Mouse (Mus musculus) macrophage (primary cell): ENCODE data around the gene Drd5. TPM values are rescaled to one million over a fixed set of nuclear protein-coding genes. Genes with fewer than 3 reads are reported as not detected.

Experiments
- H3K27ac ChIP-seq: fragments of 350-480 bp; formaldehyde crosslinking; 2 replicates; pipeline ENCODE4 v1.9.0; 2021
- H3K36me3 ChIP-seq: fragments of 350-480 bp; formaldehyde crosslinking; 2 replicates; pipeline ENCODE4 v1.9.0; 2021; ENCODE audit errors: inconsistent target
- H3K4me3 ChIP-seq: fragments of 350-480 bp; formaldehyde crosslinking; 2 replicates; pipeline ENCODE4 v1.9.0; 2021; ENCODE audit errors: inconsistent target
- H3K79me2 ChIP-seq: fragments of 350-480 bp; formaldehyde crosslinking; 2 replicates; pipeline ENCODE4 v1.9.0; 2021; ENCODE audit errors: inconsistent target
- WGBS: methylation state at CpG from one replicate; pipeline ENCODE4 v1.1.7; 2026; ENCODE audit warnings: inconsistent platforms; ENCODE audit not compliant: missing documents; 5-methylcytosine and 5-hydroxymethylcytosine counted together
- polyA plus RNA-seq: library from polyadenylated mRNA; stranded (reverse); fragments of 250-400 nt; gene quantifications from 3 replicates; pipeline ENCODE4 v1.2.4, GENCODE M21; 2018; ENCODE audit warnings: inconsistent platforms

Gene Drd5
- polyA plus RNA-seq, 1 experiment from 2014 or later = not detected

DNA sequence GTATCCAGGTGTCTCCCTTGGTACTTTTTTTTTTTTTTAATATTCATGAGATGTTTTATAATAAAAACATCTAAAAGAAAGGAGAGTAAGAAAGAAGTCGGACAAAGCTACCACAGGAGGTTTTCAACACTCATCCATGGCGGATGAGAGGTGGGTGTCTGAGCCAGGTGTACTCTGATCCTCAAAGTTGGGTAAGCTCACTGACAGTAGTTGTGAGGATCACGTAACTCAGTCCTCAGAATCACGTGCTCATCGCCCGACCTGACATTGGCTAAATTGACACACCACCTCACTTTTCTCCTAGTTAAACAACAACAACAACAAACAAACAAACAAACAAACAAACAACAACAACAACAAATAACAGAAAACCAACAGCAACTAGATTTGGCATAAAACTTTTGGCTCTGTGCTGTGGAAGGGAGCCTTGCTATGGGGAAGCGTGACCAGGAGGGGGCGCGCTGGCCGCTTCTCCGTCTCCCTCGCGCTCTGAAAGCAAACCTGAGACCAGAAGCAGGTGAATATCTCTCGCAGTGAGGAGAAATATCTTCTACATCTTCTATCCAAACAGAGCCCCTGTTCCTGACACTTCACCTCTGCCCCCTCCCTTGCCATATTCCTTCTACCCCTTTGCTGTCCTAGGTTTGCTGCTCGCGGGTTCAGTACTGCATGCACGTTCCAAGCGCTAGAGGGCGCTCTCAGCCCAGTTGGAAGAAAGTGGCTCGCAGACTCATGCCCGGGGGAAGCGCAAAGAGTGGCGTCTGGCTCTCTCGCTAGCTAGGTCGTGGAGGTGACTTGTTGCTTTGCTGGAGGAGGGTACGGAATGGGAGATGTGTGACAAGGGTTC is 11.7 kb upstream of the Drd5 start:
- 14% methylated on average over 26 of the region's 26 CpGs for WGBS

DNA sequence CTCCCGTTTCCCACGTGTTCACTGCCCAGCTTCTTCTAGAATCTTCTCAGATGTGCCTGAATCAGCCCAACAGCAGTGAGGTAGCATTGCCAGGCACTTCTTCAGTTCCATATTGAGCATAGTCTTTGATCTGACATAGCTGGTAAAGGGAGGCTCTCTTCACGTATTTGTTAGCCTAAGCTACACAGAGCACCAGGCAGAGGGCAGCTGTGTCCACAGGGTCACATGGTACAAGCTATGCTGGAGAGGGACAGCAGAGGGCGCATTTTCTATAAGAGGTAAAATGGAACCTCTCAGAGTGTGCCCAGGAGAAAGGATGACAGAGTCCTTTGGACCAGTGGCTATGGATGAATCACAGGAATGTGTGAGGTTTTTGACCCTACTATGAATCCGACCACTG is 10.3 kb upstream of the Drd5 start:
- H3K4me3 ChIP-seq = no peak overlapping the region
- H3K79me2 ChIP-seq = no peaks in the 10 kb centered on the region
- no peak overlapping the region for H3K27ac ChIP-seq
- WGBS = 49% methylated on average over 5 of the region's 5 CpGs
- H3K36me3 ChIP-seq = no peaks in the 10 kb centered on the region

More for the DNA sequence above, 11.7 kb upstream of the Drd5 start:
- no peaks in the 10 kb centered on the region for H3K36me3 ChIP-seq
- no peak overlapping the region; the same call in 1 of the 2 replicates for H3K4me3 ChIP-seq
- H3K27ac ChIP-seq = no peak overlapping the region
- no peaks in the 10 kb centered on the region for H3K79me2 ChIP-seq

DNA sequence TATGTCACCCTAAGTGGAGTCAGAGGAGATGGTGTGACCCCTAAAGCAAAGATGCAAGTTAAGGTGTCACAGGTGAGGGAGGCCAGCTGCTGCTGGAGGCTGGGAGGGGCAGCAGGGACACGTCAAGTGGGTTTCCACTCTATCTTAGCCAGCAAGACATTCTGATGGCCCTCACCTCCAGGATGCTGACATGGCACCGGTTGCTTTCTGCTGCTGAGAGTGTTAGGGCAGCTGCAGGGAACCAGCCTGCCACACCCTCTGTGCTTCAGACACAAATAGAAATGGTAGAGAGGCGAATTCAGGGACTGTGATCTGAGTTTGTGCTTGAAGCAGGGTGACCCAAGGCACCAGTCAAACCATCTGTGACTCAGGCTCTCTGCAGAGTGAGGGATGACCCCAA is 9.4 kb upstream of the Drd5 start:
- no peaks in the 10 kb centered on the region for H3K36me3 ChIP-seq
- H3K27ac ChIP-seq = no peak overlapping the region
- H3K79me2 ChIP-seq = no peaks in the 10 kb centered on the region
- no peak overlapping the region for H3K4me3 ChIP-seq
- WGBS = 63% methylated on average over 3 of the region's 3 CpGs

DNA sequence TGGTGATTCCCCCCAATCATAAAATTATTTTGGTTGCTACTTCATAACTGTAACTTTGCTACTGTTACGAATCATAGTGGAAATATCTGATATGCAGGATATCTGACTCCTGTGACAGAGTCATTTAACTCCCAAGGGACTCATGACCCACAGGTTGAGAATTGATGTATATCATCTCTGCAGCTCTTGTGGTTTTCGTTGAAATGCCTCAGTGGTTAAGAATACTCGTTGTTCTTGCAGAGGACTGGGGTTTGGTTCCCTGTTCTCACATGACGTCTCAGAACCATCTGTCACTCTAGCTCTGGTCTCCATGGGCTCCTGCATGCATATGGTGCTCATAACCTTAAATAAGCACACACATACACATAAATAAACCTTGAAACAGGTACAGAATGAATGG is 14.2 kb downstream of the Drd5 start:
- Histone ChIP-seq H3K36me3 (no peaks in the 10 kb centered on the region), H3K27ac (no peak overlapping the region), H3K79me2 (no peaks in the 10 kb centered on the region), H3K4me3 (no peak overlapping the region)
- 38% methylated on average over 4 of the region's 4 CpGs for WGBS

DNA sequence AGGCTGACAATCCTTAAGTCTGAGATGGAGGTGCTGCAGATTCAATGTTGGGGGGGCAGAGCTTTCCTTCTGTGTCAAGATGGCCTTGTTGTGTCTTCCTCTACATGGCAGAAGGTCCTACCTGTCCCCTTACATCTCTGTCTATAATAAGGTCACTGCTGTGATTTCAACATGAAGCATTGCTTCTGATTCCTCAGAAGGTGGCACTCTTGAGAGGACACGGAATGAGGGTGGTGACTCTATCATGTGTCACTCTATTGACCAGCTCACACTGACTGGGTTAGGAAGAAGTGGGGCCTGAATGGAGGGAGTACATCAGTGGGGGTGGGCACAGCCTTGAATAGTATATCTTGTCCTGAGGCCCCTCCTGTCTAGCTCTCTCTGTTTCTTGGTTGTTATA is 15.4 kb downstream of the Drd5 start:
- Histone ChIP-seq H3K36me3 (no peaks in the 10 kb centered on the region), H3K4me3 (no peak overlapping the region), H3K27ac (no peak overlapping the region), H3K79me2 (no peaks in the 10 kb centered on the region)
- WGBS = 41% methylated on average over 1 of the region's 1 CpGs

DNA sequence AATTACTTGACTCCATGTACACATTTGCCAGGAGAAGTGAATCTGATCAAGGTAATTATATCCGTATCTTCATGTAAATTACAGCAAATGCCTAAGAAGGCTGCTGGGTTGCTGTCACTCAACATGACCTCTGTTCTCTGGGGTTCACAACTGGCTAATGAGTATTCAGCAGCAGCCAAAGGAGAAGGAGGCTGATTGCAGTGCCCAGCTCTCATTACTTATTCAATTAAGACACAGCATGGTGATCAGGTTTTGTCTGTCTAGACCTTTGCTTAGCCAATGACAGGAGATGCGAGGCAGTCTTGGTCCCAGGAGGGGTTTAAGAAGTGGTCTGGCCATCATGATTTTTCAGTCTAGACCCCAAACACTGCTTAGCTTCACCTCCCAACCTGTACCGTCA is 23.9 kb downstream of the Drd5 start:
- WGBS = 93% methylated on average over 3 of the region's 3 CpGs
- H3K4me3 ChIP-seq = no peak overlapping the region
- no peak overlapping the region for H3K27ac ChIP-seq
- no peaks in the 10 kb centered on the region for H3K79me2 ChIP-seq
- no peaks in the 10 kb centered on the region for H3K36me3 ChIP-seq

DNA sequence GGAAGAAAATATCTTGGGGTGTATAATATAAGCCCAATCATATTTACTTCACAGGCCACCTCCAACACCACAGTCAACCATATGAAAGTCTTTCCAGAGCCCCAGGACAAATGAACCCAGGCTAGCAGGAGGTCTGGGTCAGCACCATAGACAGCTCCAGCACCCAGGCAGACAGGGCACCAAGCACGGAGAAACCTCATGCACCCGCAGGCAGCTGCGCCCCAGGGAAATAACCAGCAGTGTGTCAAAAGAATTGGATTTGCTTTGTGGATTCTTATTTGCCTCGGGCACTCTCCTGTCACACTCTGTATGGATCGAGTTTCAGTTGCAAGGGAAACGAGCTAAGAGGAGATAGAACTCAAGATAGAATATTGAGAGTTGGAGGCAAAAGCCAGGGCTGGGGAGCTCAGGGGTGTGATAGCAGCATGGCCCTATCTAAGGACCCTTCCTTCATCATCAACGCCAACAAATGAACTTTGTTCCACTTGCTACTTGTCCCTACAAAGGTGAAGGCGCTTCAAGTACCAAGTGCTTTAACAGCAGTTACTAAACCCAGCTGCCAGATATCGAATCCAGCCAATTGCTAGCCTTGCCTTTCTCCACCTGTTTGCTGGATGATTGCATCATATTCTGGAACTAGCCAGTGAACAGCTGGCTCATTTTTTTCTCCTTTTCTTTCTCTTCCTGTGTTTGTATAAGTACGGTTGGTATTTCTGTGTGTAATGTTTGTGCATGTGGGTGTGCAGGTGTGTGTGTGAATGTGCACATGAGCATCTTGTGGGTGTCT is 27.7 kb downstream of the Drd5 start:
- no peak overlapping the region for H3K27ac ChIP-seq
- no peaks in the 10 kb centered on the region for H3K36me3 ChIP-seq
- H3K79me2 ChIP-seq = no peaks in the 10 kb centered on the region
- no peak overlapping the region for H3K4me3 ChIP-seq
- 44% methylated on average over 10 of the region's 10 CpGs for WGBS

DNA sequence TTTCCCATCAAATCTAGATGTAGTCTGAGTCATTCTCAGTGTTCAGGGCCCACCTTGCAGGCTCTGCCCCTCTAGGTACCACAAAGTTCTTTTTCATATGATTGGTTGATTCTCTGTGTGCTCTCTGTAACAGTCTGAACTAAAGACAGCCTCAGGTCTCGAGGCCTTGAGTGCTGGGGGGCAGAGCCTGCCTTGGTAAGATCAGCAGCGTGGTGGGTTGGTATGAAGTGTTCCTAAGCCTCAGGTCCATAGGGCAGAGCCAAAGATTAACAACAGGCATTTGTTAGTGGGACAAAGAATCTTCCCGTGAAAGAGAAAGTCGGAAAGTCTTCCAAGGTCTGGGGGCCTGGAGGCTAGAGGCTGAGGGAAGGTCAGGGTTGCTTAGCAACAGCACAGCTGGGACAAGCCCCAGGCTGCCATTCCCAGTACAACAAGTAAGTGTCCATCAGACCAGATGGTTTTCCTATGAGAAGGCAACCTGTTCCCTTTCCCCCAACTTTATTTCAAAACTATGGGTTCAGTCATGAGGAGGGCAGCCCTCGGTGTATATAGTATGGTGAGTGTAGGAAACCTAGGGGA is 31.3 kb downstream of the Drd5 start:
- H3K36me3 ChIP-seq = no peaks in the 10 kb centered on the region
- H3K4me3 ChIP-seq = no peak overlapping the region
- 90% methylated on average over 5 of the region's 5 CpGs for WGBS
- no peak overlapping the region for H3K27ac ChIP-seq
- no peaks in the 10 kb centered on the region for H3K79me2 ChIP-seq

DNA sequence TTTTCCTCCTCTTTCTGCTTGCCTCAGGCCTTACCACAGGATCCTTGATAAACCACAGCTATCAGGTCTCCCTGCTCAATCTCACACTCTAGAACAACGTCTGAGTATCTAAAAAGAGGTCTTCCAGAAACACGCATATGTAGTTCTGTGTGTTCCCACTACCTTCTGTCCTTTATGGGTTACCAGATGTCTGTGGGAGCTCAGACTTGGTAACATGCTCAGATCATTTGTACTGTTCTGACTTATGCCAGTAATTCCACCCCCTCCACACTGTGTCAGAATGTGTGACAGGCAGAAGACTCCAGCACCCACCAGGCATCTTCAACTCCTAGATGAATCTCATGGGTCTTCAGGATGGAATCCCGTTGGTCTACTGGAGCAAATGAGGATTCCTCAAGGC is 37.8 kb downstream of the Drd5 start:
- Histone ChIP-seq H3K27ac (no peak overlapping the region), H3K36me3 (no peaks in the 10 kb centered on the region), H3K4me3 (no peak overlapping the region), H3K79me2 (no peaks in the 10 kb centered on the region)
- 91% methylated on average over 3 of the region's 3 CpGs for WGBS

DNA sequence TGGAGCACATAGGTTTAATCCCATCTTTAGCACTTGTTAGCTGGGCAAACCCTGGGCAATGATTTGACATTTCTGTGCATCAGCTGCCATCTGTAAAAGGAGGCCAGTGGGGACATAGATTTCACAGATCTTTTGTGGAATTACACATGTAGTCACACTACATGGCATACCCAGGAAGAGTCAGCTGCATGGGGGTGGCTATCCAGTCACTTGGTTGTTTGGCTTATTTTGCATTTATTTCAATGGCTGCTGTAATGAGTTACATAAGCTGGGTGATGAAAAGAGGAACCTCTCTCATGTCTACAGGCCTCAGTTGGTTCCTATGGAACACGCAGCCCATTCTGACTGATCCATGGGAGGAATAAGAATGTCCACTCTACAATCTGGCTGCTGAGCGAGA is 40.5 kb downstream of the Drd5 start:
- no peaks in the 10 kb centered on the region for H3K36me3 ChIP-seq
- H3K27ac ChIP-seq = no peak overlapping the region
- 77% methylated on average over 2 of the region's 2 CpGs for WGBS
- no peak overlapping the region for H3K4me3 ChIP-seq
- H3K79me2 ChIP-seq = no peaks in the 10 kb centered on the region

DNA sequence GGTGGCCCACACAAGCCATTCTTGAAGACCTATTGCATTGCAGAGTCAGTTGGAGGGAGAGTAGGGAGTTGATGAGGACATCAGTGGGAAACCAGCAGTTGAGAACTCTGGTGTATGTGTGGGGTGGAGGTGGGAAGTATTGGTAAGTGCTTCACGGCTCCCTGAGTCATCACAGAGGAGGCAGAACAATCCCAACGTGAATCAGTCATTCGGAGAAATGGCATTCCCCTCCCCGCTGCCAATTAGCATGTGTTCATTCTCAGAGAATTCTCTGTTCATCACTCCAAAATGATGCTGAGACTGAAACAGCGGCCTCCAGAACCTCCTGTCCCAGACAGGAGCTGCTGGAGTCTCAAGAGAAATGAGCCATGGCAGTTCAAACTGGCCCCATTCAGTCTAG is 45.2 kb downstream of the Drd5 start:
- H3K36me3 ChIP-seq = no peaks in the 10 kb centered on the region
- WGBS = 92% methylated on average over 5 of the region's 5 CpGs
- no peaks in the 10 kb centered on the region for H3K79me2 ChIP-seq
- H3K4me3 ChIP-seq = no peak overlapping the region
- H3K27ac ChIP-seq = no peak overlapping the region

DNA sequence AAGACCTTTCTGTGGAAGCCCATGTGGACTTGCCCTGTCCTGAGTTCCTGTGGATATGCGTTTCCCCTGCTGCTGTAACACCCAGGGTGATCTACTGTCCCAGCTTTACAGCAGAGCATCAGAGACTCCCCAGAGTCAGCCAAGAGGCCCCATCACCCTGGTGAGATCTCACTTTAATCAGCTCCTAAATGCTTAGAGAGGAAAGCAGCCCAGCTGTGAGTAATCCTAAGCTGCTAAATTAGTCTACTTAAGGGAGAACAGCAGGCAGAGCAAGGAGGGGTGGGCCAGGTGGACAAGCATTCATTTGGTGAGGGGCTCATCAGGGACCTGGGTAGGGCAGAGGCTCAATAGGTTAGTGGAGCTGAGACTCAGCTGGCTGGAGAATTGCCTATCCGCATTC is 46.4 kb downstream of the Drd5 start:
- Histone ChIP-seq H3K79me2 (no peaks in the 10 kb centered on the region), H3K4me3 (no peak overlapping the region), H3K36me3 (no peaks in the 10 kb centered on the region), H3K27ac (no peak overlapping the region)
- whole genome bisulfite sequencing = 94% methylated on average over 2 of the region's 2 CpGs

DNA sequence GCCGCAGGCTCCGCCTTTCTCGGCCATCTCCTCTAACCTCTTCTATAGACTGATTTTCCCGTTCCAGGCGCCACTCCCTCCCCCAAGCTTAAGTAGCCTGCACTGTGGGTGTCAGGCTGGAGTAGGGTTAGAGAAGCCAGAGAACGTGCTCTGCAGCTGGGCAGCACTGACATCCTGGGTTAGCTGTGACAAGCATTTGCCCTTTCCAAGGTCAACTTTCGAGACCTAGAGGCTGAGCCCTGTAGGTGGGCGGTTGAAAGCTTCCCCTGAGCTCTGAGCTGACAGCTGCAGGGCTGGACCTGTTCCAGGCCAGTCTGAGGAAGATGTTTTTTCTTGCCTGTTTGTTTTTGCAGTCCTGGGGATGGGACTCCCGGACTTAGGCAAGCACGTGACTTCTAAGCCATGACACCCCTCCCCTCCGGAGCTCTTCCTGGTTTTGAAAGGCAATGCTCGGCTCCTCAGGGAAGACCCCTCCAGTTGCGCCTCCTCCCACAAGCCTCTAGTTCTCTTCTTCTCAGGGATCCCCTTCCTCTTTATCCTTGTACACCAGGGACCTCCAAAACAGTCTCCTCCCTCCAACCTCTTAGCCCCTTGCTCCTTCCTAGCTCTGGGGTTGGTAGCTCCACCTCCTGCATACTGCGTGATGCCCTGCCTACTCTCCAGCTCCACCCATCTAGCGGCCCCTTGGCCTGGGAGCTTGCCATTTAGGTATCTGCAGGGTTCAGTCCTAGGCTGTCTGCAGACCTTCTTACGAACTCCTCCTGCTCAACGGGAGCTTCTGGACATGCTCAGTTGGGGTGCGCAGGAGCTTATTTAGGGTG is 47.7 kb downstream of the Drd5 start:
- Histone ChIP-seq H3K79me2 (no peaks in the 10 kb centered on the region), H3K27ac (no peak overlapping the region), H3K4me3 (no peak overlapping the region), H3K36me3 (no peaks in the 10 kb centered on the region)
- WGBS = 42% methylated on average over 18 of the region's 18 CpGs

DNA sequence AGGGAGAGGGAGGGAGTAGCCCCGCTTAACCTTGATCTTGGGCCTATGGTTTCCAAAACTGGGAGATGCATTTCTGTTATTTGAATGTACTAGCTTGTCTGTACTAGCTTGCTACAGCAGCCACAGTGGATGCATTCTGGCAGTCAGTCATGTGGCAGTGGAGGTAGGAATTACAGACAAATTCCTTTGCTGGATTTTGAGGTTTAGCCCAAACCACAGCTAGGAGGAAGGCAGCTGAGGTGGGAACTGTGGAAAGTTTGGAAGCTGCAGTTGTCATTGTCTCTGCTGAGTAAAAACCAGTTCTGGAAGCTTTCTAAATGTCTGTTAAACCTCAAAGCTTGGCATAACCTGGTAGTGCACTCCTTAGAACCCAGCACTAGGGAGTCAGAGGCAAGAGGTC is 52.1 kb downstream of the Drd5 start:
- Histone ChIP-seq H3K27ac (no peak overlapping the region), H3K36me3 (no peaks in the 10 kb centered on the region), H3K4me3 (no peak overlapping the region), H3K79me2 (no peaks in the 10 kb centered on the region)
- WGBS = no CpG with 5 or more reads among the region's 1 CpGs
